Mouse (Mus musculus): Measurements from ENCODE around the gene Cela2a.

GRCm38 (mm10) chr4:141796356-141796755, 29.6 kb downstream of the Cela2a start:
- TF ChIP-seq CTCF (IDR thresholded peaks at IDR 0.05; ENCODE audit: low read depth, low read length) (no peak), POLR2AphosphoS5 (IDR thresholded peaks at IDR 0.05; ENCODE audit: insufficient replicate concordance, low read depth, low read length) (no peak), GATA1 (IDR thresholded peaks at IDR 0.05; ENCODE audit: borderline replicate concordance, low read length) (no peak)
